In genomic region chr9:65514851-65515261, GRCm38 (mm10) we compare ENCODE assay signal across 23 mouse cellular contexts. TPM values are rescaled to one million over a fixed set of nuclear protein-coding genes. Genes with fewer than 3 reads are reported as not detected.
DNase-seq lines count a peak whose midpoint lies in the region; ATAC-seq and TF ChIP-seq lines count a peak whose summit lies in the region.
"Had no signal": no experiment of that assay in that cellular context is flagged by ENCODE, and none has a peak within 500 bp of the region (broad histone marks: within the 10 kb centered on the region; RNA-seq: fewer than 3 reads in every experiment).

No protein-coding gene starts in this region.

- no peak overlapping the region for H3K4me2 ChIP-seq in embryonic facial prominence, embryonic 14.5 days (ENCODE audit: low read depth, low read length)
- H3K4me2 ChIP-seq: embryonic facial prominence, embryonic 15.5 days; forebrain, embryonic 15.5 days; intestine, embryonic 15.5 days; liver, embryonic 11.5 days; lung, embryonic 15.5 days had no signal

- no peaks in the 10 kb centered on the region for H3K9me3 ChIP-seq in embryonic facial prominence, embryonic 14.5 days (ENCODE audit: control insufficient read depth, low read length)
- H3K9me3 ChIP-seq: embryonic facial prominence, embryonic 15.5 days; forebrain, embryonic 15.5 days; intestine, embryonic 15.5 days; lung, embryonic 15.5 days had no signal

- H3K27ac ChIP-seq in cerebellum, adult 2 months (ENCODE audit: insufficient read depth, low read length) = peak overlapping the region; percentile 11; the same call in 1 of the 2 replicates
- no peak overlapping the region for H3K27ac ChIP-seq in embryonic facial prominence, embryonic 14.5 days (replicated peaks; ENCODE audit: low read depth, low read length)
- no peak overlapping the region for H3K27ac ChIP-seq in gastrocnemius, adult 2 months
- H3K27ac ChIP-seq: embryonic facial prominence, embryonic 15.5 days; forebrain, embryonic 15.5 days; intestine, embryonic 15.5 days; lung, embryonic 15.5 days had no signal

- no peak overlapping the region for H3K9ac ChIP-seq in embryonic facial prominence, embryonic 14.5 days (ENCODE audit: low read depth, low read length)
- H3K9ac ChIP-seq: embryonic facial prominence, embryonic 15.5 days; forebrain, embryonic 15.5 days; intestine, embryonic 15.5 days; lung, embryonic 15.5 days had no signal

- peak; percentile 90 for DNase-seq in heart, adult 11 months
- no peak for DNase-seq in heart, postnatal 25 days (ENCODE audit: low spot score)
- DNase-seq in MN1 (ENCODE audit: low spot score) = peak; percentile 72
- DNase-seq in cerebellum, adult 2 months = peak; percentile 63 to 71
- no peak for DNase-seq in embryonic facial prominence, embryonic 14.5 days (ENCODE audit: low spot score)
- no peak for DNase-seq in frontal cortex, postnatal 25 days (ENCODE audit: low spot score in 2 of 2)
- no peak for DNase-seq in gastrocnemius, adult 2 months
- no peak for DNase-seq in kidney, adult 8-10 months
- DNase-seq: kidney, postnatal 10 days; right cerebral cortex, postnatal 25 days; thymus, postnatal 4 days had no signal

- no peaks in the 10 kb centered on the region for H3K27me3 ChIP-seq in cerebellum, adult 2 months (ENCODE audit: control insufficient read depth, insufficient read depth, low read length)
- H3K27me3 ChIP-seq in embryonic facial prominence, embryonic 14.5 days (replicated peaks; ENCODE audit: control insufficient read depth, insufficient read depth, low read length) = no peaks in the 10 kb centered on the region
- H3K27me3 ChIP-seq: embryonic facial prominence, embryonic 15.5 days; forebrain, embryonic 15.5 days; intestine, embryonic 15.5 days; lung, embryonic 15.5 days; Patski had no signal

- no peaks in the 10 kb centered on the region for H3K36me3 ChIP-seq in embryonic facial prominence, embryonic 14.5 days (ENCODE audit: control insufficient read depth, insufficient read depth, low read length)
- H3K36me3 ChIP-seq: embryonic facial prominence, embryonic 15.5 days; forebrain, embryonic 15.5 days; intestine, embryonic 15.5 days; lung, embryonic 15.5 days had no signal

- intact Hi-C loops in heart, postnatal 25 days (cut with DNase I) = no loop called here
- intact Hi-C loops in gastrocnemius, adult 2 months (cut with DNase I) = no loop called here

- peaks cover 15% of the 10 kb centered on the region for H3K4me1 ChIP-seq in cerebellum, adult 2 months (ENCODE audit: control insufficient read depth, insufficient read depth, low read length)
- peaks cover 4% of the 10 kb centered on the region; the same call in 1 of the 2 replicates for H3K4me1 ChIP-seq in embryonic facial prominence, embryonic 14.5 days (ENCODE audit: control insufficient read depth, insufficient read depth, low read length)

- peak; percentile 12; the same call in 1 of the 2 replicates for ATAC-seq in embryonic facial prominence, embryonic 14.5 days (ENCODE audit: low read depth)
- ATAC-seq: forebrain, embryonic 15.5 days; intestine, embryonic 15.5 days; Patski had no signal

- TF ChIP-seq CTCF in cerebellum, adult 2 months (IDR thresholded peaks at IDR 0.05; ENCODE audit: borderline replicate concordance, insufficient read depth, low read depth, low read length) = no peak
- TF ChIP-seq CTCF in gastrocnemius, adult 2 months (IDR thresholded peaks at IDR 0.05) = no peak

- WGBS in cerebellum, adult 2 months = 10% methylated on average over 3 of the region's 3 CpGs
- 57% methylated on average over 3 of the region's 3 CpGs for WGBS in embryonic facial prominence, embryonic 14.5 days

- no peak overlapping the region for H3K4me3 ChIP-seq in cerebellum, adult 2 months (replicated peaks; ENCODE audit: insufficient read depth, low read depth, low read length)
- H3K4me3 ChIP-seq in embryonic facial prominence, embryonic 14.5 days (ENCODE audit: low read depth, low read length) = no peak overlapping the region
- no peak overlapping the region for H3K4me3 ChIP-seq in gastrocnemius, adult 2 months
- H3K4me3 ChIP-seq: embryonic facial prominence, embryonic 15.5 days; forebrain, embryonic 15.5 days; intestine, embryonic 15.5 days; lung, embryonic 15.5 days had no signal

- TF ChIP-seq POLR2A in cerebellum, adult 2 months (IDR thresholded peaks at IDR 0.05; ENCODE audit: borderline replicate concordance, insufficient read depth, low read length) = no peak

RNA-seq across cellular contexts. Expression of gene Ankdd1a, which starts 5.1 kb away (rescaled TPM):
- not detected for total RNA-seq in heart, postnatal 25 days (2021)
- polyA plus RNA-seq in cerebellum, adult 2 months (2012; rRNA removed) = 0.79 and 1.1 TPM in 2 replicates
- polyA plus RNA-seq in embryonic facial prominence, embryonic 14.5 days (2014; fragmentation: Nextera tagmentation; extraction: Ambion mirVana) = not detected in 2 replicates
- total RNA-seq in gastrocnemius, adult 2 months (2021) = not detected
- total RNA-seq: common myeloid progenitor, adult 5-6 weeks; gastrocnemius, adult 8-10 months; heart, adult 8-10 months; megakaryocyte progenitor cell, adult 5-6 weeks had no signal
- polyA plus RNA-seq: heart, postnatal 0 days; intestine, embryonic 15.5 days; liver, embryonic 11.5 days; lung, embryonic 15.5 days; Patski; testis, adult 2 months had no signal

RNA-seq across cellular contexts. Expression of gene Spg21, which starts 54.1 kb away (rescaled TPM):
- 10 to 100 TPM; 10.6 to 13.1 TPM for total RNA-seq in heart, postnatal 25 days (2021)
- polyA plus RNA-seq in cerebellum, adult 2 months (2012; rRNA removed) = 25.0 and 25.2 TPM in 2 replicates
- polyA plus RNA-seq in embryonic facial prominence, embryonic 14.5 days (2014; fragmentation: Nextera tagmentation; extraction: Ambion mirVana) = 176 and 185 TPM in 2 replicates
- 1 to 10 TPM; 6.1 to 6.6 TPM for total RNA-seq in gastrocnemius, adult 2 months (2021)

Comparison
In these comparisons a context has a peak if more than half of its experiments do, and no peak if none do; other contexts are left out.
1. DNase-seq: peak in heart, adult 11 months (single experiment), MN1 (single experiment) and cerebellum, adult 2 months (2 of 2); none in heart, postnatal 25 days (single experiment), embryonic facial prominence, embryonic 14.5 days (single experiment), frontal cortex, postnatal 25 days (0 of 2), gastrocnemius, adult 2 months (single experiment) and kidney, adult 8-10 months (0 of 2).